Mouse (Mus musculus) layer of hippocampus, postnatal 10 days (tissue): Measurements from ENCODE around the gene Cask. TPM values are rescaled to one million over a fixed set of nuclear protein-coding genes. Genes with fewer than 3 reads are reported as not detected.
A peak's percentile ranks its signal among the peaks of the same experiment; 100 is the strongest.

Experiments used
- DNase-seq, 2 experiments: peaks; one replicate each; pipeline ENCODE4 v3.0.0; 2021; ENCODE audit warnings: low spot score in 2 of 2
- total RNA-seq, 2 experiments: library from RNA; stranded (reverse); gene quantifications; 2 replicates each; pipeline ENCODE4 v1.2.3; 2021

Cask gene
- total RNA-seq, 2 experiments from 2014 or later = 137 to 140 TPM

GRCm38 (mm10) chrX:13720296-13720829 lies 130.8 kb downstream of the Cask start:
- DNase-seq = no peak

- DNase-seq = no peak
Observed at GRCm38 (mm10) chrX:13718283-13718682, 132.9 kb downstream of the Cask start.

GRCm38 (mm10) chrX:13716796-13717569 lies 134.2 kb downstream of the Cask start:
- no peak for DNase-seq

DNA sequence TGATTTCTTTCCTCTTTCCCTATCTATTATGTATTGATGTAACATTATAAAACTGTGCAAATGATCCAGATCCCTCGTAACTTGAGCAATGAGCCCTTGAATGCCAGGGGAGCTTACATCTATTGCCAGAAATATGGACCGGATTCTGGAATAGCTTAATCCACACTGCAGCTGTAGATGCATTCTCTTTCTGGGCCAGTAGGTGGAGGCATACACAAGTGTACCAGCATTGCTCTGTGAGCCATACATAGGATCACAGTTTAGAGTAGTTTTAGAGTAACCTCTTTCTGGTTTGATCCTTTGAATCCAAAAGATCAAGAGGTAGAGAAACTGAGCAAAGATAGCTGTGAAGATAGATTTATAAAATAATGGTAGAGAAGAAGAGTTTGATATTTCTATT lies 141.0 kb downstream of the Cask start:
- DNase-seq = peak; percentile 49 to 67

- no peak for DNase-seq
Observed at GRCm38 (mm10) chrX:13705051-13705450, 146.1 kb downstream of the Cask start.

DNA sequence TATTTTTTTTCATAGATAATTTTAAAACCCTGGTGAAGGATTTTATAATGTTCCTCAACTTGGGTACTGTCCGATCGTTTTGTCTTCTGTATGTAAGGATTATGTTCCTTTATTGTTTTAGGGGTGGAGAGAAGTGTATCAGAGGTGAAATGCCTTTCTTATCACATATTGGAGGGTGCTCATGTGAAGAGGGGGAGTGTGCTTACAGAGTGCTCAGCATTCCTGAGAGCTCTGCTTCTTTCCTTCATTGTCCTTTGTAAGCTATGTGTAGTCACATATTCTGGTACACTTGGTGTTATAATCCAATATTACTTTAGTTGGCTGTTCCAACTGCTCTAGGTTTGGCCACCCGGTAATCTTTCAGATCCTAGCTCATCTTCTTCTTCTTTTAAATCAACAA lies 150.5 kb downstream of the Cask start:
- DNase-seq = no peak

DNA sequence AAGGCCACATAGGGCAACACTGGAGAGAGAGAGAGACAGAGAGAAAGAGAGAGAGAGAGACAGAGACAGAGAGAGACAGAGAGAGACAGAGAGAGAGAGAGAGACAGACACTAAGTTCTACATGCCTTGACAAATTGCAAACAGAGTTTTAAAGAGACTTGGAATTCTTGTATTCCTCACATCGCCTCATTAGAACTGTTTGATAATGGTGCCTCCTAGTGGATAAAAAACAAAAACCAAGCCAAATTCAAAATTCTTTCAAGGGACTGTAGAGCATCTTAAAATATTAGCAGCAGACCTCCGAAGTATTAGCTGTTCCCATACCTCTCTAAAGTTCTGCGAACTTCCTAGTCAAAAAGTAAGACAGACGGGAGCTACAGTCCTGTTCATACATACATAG lies 159.3 kb downstream of the Cask start:
- DNase-seq = no peak

GRCm38 (mm10) chrX:13688356-13688755 lies 162.8 kb downstream of the Cask start:
- no peak for DNase-seq

DNA sequence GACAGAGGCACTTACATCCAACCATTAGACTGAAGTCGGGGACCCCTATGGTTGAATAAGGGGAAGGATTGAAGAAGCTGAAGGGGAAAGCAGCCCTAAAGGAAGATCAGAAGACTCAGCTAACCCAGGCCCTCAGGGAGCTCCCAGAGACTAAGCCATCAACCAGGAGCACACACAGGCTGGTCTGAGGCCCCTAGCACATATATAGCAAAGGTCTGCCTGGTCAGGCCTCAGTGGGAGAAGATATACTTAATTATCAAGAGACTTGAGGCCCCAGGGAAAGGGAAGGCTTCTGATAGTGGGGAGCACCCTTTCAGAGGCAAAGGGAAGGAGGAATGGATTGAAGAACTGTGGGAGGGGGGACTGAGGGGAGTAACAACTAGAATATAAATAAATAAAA lies 164.6 kb downstream of the Cask start:
- no peak for DNase-seq

- DNase-seq = no peak
Observed at GRCm38 (mm10) chrX:13681748-13682147, 169.4 kb downstream of the Cask start.

DNA sequence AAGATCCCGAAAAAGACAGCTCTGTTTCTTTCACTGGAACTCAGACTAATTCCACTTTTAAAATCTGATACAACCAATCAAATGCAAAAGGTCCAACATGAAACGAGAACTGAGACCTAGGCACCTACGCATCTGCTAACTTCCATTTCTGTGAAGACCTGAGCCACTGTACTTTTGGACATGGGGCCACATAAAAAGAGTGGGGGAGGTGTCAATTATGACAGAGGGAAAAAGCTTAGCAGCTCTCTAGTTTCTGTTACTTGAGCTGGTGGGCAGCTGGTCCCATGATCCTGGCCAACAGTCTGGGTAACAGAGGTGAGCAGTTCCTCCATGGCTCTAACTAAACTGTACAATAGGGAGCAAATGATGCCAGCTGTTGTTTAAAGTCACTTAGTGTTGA lies 178.2 kb downstream of the Cask start:
- DNase-seq = no peak

GRCm38 (mm10) chrX:13670342-13670741 lies 180.8 kb downstream of the Cask start:
- no peak for DNase-seq

- no peak for DNase-seq
Observed at GRCm38 (mm10) chrX:13668867-13669266, 182.3 kb downstream of the Cask start.

GRCm38 (mm10) chrX:13661063-13661462 lies 190.1 kb downstream of the Cask start, which contains the start of gene Gpr82:
TSS of gene Gpr82 (plus strand) at chrX:13661363.
- no peak for DNase-seq

DNA sequence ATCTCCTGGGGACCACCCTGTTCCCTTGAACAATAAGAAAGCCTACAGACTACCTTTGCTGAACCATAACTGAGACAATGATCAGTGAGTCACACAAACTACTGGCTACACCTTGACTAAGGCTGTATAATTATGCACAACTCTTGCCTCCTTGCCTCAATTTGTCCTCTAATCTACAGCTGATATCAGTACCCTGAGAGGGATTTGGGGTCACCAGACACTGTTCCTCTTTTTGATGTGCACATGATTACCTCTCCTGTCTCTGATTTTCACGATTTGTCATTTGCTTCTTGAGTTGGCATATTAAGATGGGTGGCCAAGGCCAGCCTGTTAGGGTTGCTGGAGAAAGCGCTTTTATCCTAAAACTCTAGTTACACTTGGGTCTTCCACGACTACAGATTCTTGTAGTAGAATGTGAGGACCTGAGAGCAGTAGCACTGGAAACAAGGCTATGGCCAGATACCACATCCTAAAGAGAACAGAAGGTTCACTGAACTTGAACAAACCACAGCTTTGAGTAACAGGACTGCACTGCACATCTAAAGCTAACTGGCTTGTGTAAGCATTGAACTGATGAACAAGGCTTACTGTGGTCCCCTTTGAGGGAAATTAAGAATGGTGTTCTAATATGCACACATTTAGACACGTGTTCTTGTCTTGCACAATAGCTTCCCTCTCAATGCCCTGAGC lies 191.8 kb downstream of the Cask start:
- no peak for DNase-seq

GRCm38 (mm10) chrX:13658616-13659140 lies 192.5 kb downstream of the Cask start:
- no peak for DNase-seq

DNA sequence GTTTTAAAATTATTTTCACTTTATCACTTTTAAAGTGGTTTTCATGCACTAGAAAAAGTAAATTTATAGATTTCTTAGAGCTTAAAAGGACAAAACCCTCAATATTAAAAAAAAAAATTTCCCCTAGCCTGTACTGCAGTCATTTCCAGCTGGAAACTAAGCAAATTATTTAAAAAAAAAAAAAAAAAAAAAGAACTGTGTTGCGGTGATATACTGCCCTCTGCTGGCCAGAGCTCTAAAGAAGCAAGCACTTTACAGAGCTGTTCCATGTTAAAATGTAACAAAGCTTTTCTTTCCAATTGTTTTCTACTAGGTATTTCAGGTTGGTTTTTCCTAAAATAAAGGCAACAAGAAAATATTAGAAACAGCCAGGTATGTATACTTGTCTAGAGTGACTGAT lies 194.4 kb downstream of the Cask start:
- DNase-seq = peak; percentile 28 to 62

DNA sequence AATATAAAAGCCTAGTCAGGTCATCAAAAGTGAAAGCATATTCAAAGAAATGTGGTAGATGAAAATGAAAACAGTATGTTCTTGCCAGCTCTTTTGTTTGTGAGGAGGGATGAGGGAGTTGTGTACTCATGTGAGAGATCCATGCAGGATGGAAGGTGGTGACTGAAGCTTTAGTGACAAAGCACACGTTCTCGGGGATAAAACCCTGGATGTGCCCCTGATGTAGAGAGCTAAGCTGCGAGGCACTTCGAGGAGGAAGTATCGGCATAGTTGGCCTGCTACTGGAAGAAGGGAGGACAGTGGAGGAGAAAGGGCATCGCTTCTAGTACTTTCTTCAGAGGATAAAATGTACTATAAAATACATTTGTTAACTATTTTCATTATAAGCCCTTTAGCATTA lies 195.3 kb downstream of the Cask start:
- DNase-seq = no peak

GRCm38 (mm10) chrX:13655005-13655421 lies 196.2 kb downstream of the Cask start:
- no peak for DNase-seq

GRCm38 (mm10) chrX:13652291-13652690 lies 198.9 kb downstream of the Cask start:
- no peak for DNase-seq

GRCm38 (mm10) chrX:13651889-13652288 lies 199.3 kb downstream of the Cask start:
- DNase-seq = no peak

GRCm38 (mm10) chrX:13638894-13639293 lies 212.3 kb downstream of the Cask start:
- no peak for DNase-seq
